Mouse (Mus musculus) telencephalon, adult 2 months (tissue): ENCODE measurements around the gene Pacsin2.
"Not testable (repeated sequence)": the region's sequence is repeated elsewhere in the genome, so short reads cannot be mapped to it uniquely, and the experiment has no call there.

Experiments
- DNase-seq: peaks from one replicate; pipeline ENCODE4 v3.0.0-alpha.2; 2011; ENCODE audit warnings: low read depth, low spot score

The Pacsin2 gene

GRCm38 (mm10) chr15:83375136-83375535 is 89.3 kb downstream of the Pacsin2 start:
- DNase-seq: no peak

- no peak for DNase-seq
Measured at GRCm38 (mm10) chr15:83374076-83374475, 90.3 kb downstream of the Pacsin2 start.

GRCm38 (mm10) chr15:83368702-83369101 is 95.7 kb downstream of the Pacsin2 start:
- DNase-seq: not testable (repeated sequence)

- DNase-seq: no peak
Measured at GRCm38 (mm10) chr15:83368261-83368660, 96.1 kb downstream of the Pacsin2 start.

GRCm38 (mm10) chr15:83366933-83367552 is 97.4 kb downstream of the Pacsin2 start:
- DNase-seq: peak; percentile 23

GRCm38 (mm10) chr15:83365697-83366096 is 98.7 kb downstream of the Pacsin2 start:
- DNase-seq: no peak

- DNase-seq: peak; percentile 17
Measured at GRCm38 (mm10) chr15:83364194-83364593, 100.2 kb downstream of the Pacsin2 start.

- DNase-seq: not testable (repeated sequence)
Measured at GRCm38 (mm10) chr15:83362813-83363212, 101.6 kb downstream of the Pacsin2 start.

- not testable (repeated sequence) for DNase-seq
Measured at GRCm38 (mm10) chr15:83360899-83361298, 103.5 kb downstream of the Pacsin2 start.

- peak; percentile 45 for DNase-seq
Measured at GRCm38 (mm10) chr15:83360140-83360539, 104.3 kb downstream of the Pacsin2 start.

- DNase-seq: no peak
Measured at GRCm38 (mm10) chr15:83358476-83358875, 105.9 kb downstream of the Pacsin2 start.

GRCm38 (mm10) chr15:83351546-83351945 is 112.9 kb downstream of the Pacsin2 start:
- DNase-seq: no peak

GRCm38 (mm10) chr15:83350859-83351258 is 113.5 kb downstream of the Pacsin2 start:
- DNase-seq: no peak

- peak; percentile 88 for DNase-seq
Measured at GRCm38 (mm10) chr15:83349954-83350711, 114.3 kb downstream of the Pacsin2 start, which contains the start of gene Arfgap3. Arfgap3 (minus strand) TSS chr15:83350247.

GRCm38 (mm10) chr15:83349225-83349953 is 115.0 kb downstream of the Pacsin2 start:
- no peak for DNase-seq

GRCm38 (mm10) chr15:83348747-83349146 is 115.7 kb downstream of the Pacsin2 start:
- DNase-seq: no peak

- no peak for DNase-seq
Measured at GRCm38 (mm10) chr15:83345898-83346529, 118.4 kb downstream of the Pacsin2 start.

GRCm38 (mm10) chr15:83344956-83345355 is 119.5 kb downstream of the Pacsin2 start:
- DNase-seq: peak; percentile 26

GRCm38 (mm10) chr15:83344157-83344556 is 120.2 kb downstream of the Pacsin2 start:
- no peak for DNase-seq

GRCm38 (mm10) chr15:83338908-83339307 is 125.5 kb downstream of the Pacsin2 start:
- no peak for DNase-seq

GRCm38 (mm10) chr15:83337903-83338870 is 126.2 kb downstream of the Pacsin2 start:
- DNase-seq: no peak
